Mouse (Mus musculus): ENCODE data around the gene Cnbd2.

DNA sequence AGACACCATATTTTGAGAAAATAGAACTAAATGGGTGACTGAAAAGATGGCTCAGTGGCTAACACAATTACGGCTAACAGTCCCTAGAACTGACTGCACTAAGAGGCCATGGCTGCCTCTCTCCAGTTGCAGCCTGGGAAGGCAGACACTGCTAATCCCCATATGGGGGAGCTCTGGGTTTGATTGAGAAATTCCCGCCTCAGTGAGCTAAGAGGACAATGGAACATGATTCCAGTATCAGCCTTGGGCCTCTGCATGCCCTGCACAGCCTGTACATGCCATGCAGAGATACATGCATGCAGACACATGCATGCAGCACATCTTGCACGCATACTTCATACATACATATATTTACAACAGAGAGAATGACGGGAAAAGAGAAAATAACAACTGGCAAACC lies 69.3 kb downstream of the Cnbd2 start:
- TF ChIP-seq CTCF (IDR thresholded peaks at IDR 0.05; ENCODE audit: low read depth) (peak; percentile 51), EP300 (optimal IDR thresholded peaks at IDR 0.05) (no peak)
